Mouse (Mus musculus): ENCODE measurements around the gene Ncf1. TPM values are rescaled to one million over a fixed set of nuclear protein-coding genes. Genes with fewer than 3 reads are reported as not detected.
A peak's percentile ranks its signal among the peaks of the same experiment; 100 is the strongest.

The Ncf1 gene
- polyA plus RNA-seq, 1 experiment from 2014 or later, result 26.0 TPM

GRCm38 (mm10) chr5:134186961-134187731, 42.3 kb downstream of the Ncf1 start:
- H3K9me3 ChIP-seq (ENCODE audit: low read length), result no peaks in the 10 kb centered on the region
- no peaks in the 10 kb centered on the region for H3K36me3 ChIP-seq (replicated peaks; ENCODE audit: insufficient read depth, low read length)
- no peak overlapping the region for H3K9ac ChIP-seq (replicated peaks)
- no peak for ATAC-seq
- WGBS (ENCODE audit: insufficient replicate concordance), result 64% methylated on average over 4 of the region's 4 CpGs
- peak; percentile 95 for TF ChIP-seq CTCF (IDR thresholded peaks at IDR 0.05; ENCODE audit: low read depth)
- TF ChIP-seq EP300 (IDR thresholded peaks at IDR 0.05; ENCODE audit: low read depth), result no peak
- no peaks in the 10 kb centered on the region for H3K27me3 ChIP-seq (ENCODE audit: insufficient read depth, low read length)
- no peak overlapping the region for H3K27ac ChIP-seq (ENCODE audit: low read depth)
- peaks cover 18% of the 10 kb centered on the region for H3K4me1 ChIP-seq (ENCODE audit: insufficient read depth)
- H3K4me2 ChIP-seq (ENCODE audit: low read depth, low read length), result no peak overlapping the region
- peak; percentile 80 for DNase-seq
- H3K4me3 ChIP-seq (ENCODE audit: low read depth, low read length), result no peak overlapping the region

GRCm38 (mm10) chr5:134186059-134186458, 43.4 kb downstream of the Ncf1 start:
- TF ChIP-seq CTCF (IDR thresholded peaks at IDR 0.05; ENCODE audit: low read depth), result no peak
- no peak for TF ChIP-seq EP300 (IDR thresholded peaks at IDR 0.05; ENCODE audit: low read depth)
- Histone ChIP-seq H3K27me3 (ENCODE audit: insufficient read depth, low read length) (no peaks in the 10 kb centered on the region), H3K9me3 (ENCODE audit: low read length) (no peaks in the 10 kb centered on the region), H3K36me3 (replicated peaks; ENCODE audit: insufficient read depth, low read length) (no peaks in the 10 kb centered on the region), H3K4me3 (ENCODE audit: low read depth, low read length) (no peak overlapping the region), H3K4me1 (ENCODE audit: insufficient read depth) (peaks cover 21% of the 10 kb centered on the region), H3K27ac (ENCODE audit: low read depth) (no peak overlapping the region), H3K4me2 (ENCODE audit: low read depth, low read length) (no peak overlapping the region), H3K9ac (replicated peaks) (no peak overlapping the region)
- DNase-seq (no peak), ATAC-seq (no peak)
- WGBS (ENCODE audit: insufficient replicate concordance), result 76% methylated on average over 3 of the region's 3 CpGs

- whole genome bisulfite sequencing (ENCODE audit: insufficient replicate concordance), result under 1% methylated on average over 69 of the region's 92 CpGs
- no peaks in the 10 kb centered on the region for H3K27me3 ChIP-seq (ENCODE audit: insufficient read depth, low read length)
- DNase-seq, result peak; percentile 99
These were observed 45.3 kb downstream of the Ncf1 start, which contains the start of gene Gtf2ird2 for GRCm38 (mm10) chr5:134183880-134184808. Gene Gtf2ird2, plus strand, starts transcription at chr5:134184019.

DNA sequence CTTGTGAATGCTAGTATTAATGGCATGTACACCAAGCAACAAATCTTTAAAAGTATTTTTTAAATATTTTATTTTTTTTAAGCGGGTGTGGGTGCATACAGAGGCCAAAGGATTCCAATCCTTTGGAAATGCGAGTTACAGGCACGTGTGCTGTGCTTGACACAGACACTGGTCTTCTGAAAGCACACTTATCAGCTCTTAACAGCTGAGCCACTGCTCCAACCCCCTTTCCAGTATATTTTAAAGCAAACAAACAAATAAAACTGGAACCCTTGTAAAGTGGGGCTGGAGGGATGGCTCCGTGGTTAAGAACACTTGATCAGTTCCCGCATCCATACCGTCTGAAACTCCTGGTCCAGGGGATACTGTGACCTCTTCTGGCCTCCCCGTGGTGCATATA, 46.3 kb downstream of the Ncf1 start:
- H3K9ac ChIP-seq (replicated peaks), result peak overlapping the region; percentile 90
- H3K27me3 ChIP-seq (ENCODE audit: insufficient read depth, low read length), result no peaks in the 10 kb centered on the region
- DNase-seq (no peak), ATAC-seq (no peak)
- no peaks in the 10 kb centered on the region for H3K36me3 ChIP-seq (replicated peaks; ENCODE audit: insufficient read depth, low read length)
- peak overlapping the region; percentile 98 for H3K27ac ChIP-seq (ENCODE audit: low read depth)
- 25% methylated on average over 7 of the region's 7 CpGs for WGBS (ENCODE audit: insufficient replicate concordance)
- H3K9me3 ChIP-seq (ENCODE audit: low read length), result no peaks in the 10 kb centered on the region
- no peak; the same call in 1 of the 2 replicates for TF ChIP-seq EP300 (IDR thresholded peaks at IDR 0.05; ENCODE audit: low read depth)
- H3K4me3 ChIP-seq (ENCODE audit: low read depth, low read length), result peak overlapping the region; percentile 88
- peaks cover 21% of the 10 kb centered on the region for H3K4me1 ChIP-seq (ENCODE audit: insufficient read depth)
- peak overlapping the region; percentile 90 for H3K4me2 ChIP-seq (ENCODE audit: low read depth, low read length)

More at GRCm38 (mm10) chr5:134183880-134184808, 45.3 kb downstream of the Ncf1 start, which contains the start of gene Gtf2ird2:
- Histone ChIP-seq H3K36me3 (replicated peaks; ENCODE audit: insufficient read depth, low read length) (no peaks in the 10 kb centered on the region), H3K4me2 (ENCODE audit: low read depth, low read length) (peak within 1 kb of the TSS; percentile 90), H3K9me3 (ENCODE audit: low read length) (no peaks in the 10 kb centered on the region), H3K27ac (ENCODE audit: low read depth) (peak within 1 kb of the TSS; percentile 98), H3K4me3 (ENCODE audit: low read depth, low read length) (peak within 1 kb of the TSS; percentile 88), H3K4me1 (ENCODE audit: insufficient read depth) (peaks cover 21% of the 10 kb centered on the region), H3K9ac (replicated peaks) (peak within 1 kb of the TSS; percentile 90)
- ATAC-seq, result peak; percentile 92
- TF ChIP-seq EP300 (IDR thresholded peaks at IDR 0.05; ENCODE audit: low read depth) (0 out of 2 replicates have a peak, but pooled peaks have one; percentile 57), CTCF (IDR thresholded peaks at IDR 0.05; ENCODE audit: low read depth) (no peak; the same call in 1 of the 2 replicates)

DNA sequence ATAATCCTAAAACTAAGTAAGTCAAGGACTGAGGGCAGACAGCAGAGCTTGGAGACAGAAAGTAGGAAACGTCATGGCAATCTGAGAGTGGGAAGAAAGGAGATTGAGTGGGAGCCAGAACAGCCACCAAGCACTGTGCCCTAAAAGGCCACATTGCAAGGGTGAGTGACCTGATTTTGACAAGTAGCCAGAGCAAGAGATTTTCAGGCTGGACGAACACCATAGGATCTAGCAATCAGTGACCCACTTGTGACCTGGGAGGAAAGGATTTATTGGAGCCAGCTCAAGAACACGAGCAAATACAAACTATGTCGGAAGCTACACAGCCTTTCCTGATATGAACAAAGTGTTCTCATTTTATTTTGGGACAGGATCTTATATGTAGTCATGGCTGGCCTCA, 46.7 kb downstream of the Ncf1 start:
- WGBS (ENCODE audit: insufficient replicate concordance), result 42% methylated on average over 4 of the region's 4 CpGs
- ATAC-seq (peak; percentile 46), DNase-seq (peak; percentile 48)
- Histone ChIP-seq H3K4me3 (ENCODE audit: low read depth, low read length) (no peak overlapping the region), H3K9me3 (ENCODE audit: low read length) (no peaks in the 10 kb centered on the region), H3K9ac (replicated peaks) (no peak overlapping the region; the same call in 1 of the 2 replicates), H3K36me3 (replicated peaks; ENCODE audit: insufficient read depth, low read length) (no peaks in the 10 kb centered on the region), H3K4me2 (ENCODE audit: low read depth, low read length) (0 out of 2 replicates have a peak overlapping the region, but pooled peaks have one; percentile 90), H3K4me1 (ENCODE audit: insufficient read depth) (peaks cover 21% of the 10 kb centered on the region), H3K27ac (ENCODE audit: low read depth) (peak overlapping the region; percentile 98), H3K27me3 (ENCODE audit: insufficient read depth, low read length) (no peaks in the 10 kb centered on the region)
- no peak for TF ChIP-seq CTCF (IDR thresholded peaks at IDR 0.05; ENCODE audit: low read depth)
- TF ChIP-seq EP300 (IDR thresholded peaks at IDR 0.05; ENCODE audit: low read depth), result peak; percentile 16; the same call in 1 of the 2 replicates

DNA sequence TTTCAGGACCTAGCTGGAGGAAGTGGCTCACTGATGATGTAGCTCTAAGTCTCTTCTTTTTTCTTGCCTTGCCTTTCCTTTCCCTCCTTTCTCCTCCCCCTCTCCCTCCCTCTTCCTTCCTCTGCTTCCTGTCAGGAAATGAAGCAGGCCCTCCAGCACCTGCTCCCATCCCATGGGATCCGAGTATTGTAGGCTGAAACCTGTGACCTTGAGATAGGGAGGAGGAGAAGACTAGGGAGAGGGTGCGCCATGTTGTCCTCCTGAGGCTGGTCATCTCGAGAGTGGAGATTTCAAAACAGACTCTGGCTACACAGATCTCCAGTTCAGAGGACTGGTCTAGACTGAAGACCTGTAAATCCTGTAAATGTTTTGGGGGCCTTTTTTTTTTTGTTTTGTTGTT, 47.3 kb downstream of the Ncf1 start:
- no peak overlapping the region for H3K9ac ChIP-seq (replicated peaks)
- WGBS (ENCODE audit: insufficient replicate concordance), result 45% methylated on average over 3 of the region's 3 CpGs
- no peaks in the 10 kb centered on the region for H3K9me3 ChIP-seq (ENCODE audit: low read length)
- TF ChIP-seq CTCF (IDR thresholded peaks at IDR 0.05; ENCODE audit: low read depth) (no peak), EP300 (IDR thresholded peaks at IDR 0.05; ENCODE audit: low read depth) (no peak)
- no peaks in the 10 kb centered on the region for H3K36me3 ChIP-seq (replicated peaks; ENCODE audit: insufficient read depth, low read length)
- no peaks in the 10 kb centered on the region for H3K27me3 ChIP-seq (ENCODE audit: insufficient read depth, low read length)
- no peak overlapping the region for H3K4me2 ChIP-seq (ENCODE audit: low read depth, low read length)
- DNase-seq (no peak), ATAC-seq (no peak)
- H3K4me3 ChIP-seq (ENCODE audit: low read depth, low read length), result no peak overlapping the region
- peak overlapping the region; percentile 98 for H3K27ac ChIP-seq (ENCODE audit: low read depth)
- H3K4me1 ChIP-seq (ENCODE audit: insufficient read depth), result peaks cover 21% of the 10 kb centered on the region

Measured in liver, postnatal 0 days (tissue).